Mouse (Mus musculus): Measurements from ENCODE around the gene Pdlim1.

Gene Pdlim1

DNA sequence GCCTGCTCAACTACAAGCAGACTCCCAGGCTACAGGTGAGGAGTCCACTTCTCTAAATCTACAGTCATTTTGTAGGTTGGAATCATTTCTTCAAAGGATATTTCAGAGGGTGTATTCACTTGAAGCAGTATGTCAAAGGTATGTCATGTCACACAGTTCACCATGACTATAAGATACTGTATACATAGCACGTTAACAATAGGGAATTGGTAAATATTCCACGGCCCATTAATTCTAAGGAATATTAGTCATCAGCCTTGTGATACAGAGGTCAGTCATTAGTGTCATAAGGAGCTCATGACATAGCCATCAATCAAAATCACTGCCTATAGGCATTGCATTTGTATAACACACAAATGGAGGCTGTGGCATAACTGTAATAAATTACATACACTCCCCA is 13.1 kb upstream of the Pdlim1 start:
- no peak for DNase-seq (ENCODE audit: low spot score)

DNA sequence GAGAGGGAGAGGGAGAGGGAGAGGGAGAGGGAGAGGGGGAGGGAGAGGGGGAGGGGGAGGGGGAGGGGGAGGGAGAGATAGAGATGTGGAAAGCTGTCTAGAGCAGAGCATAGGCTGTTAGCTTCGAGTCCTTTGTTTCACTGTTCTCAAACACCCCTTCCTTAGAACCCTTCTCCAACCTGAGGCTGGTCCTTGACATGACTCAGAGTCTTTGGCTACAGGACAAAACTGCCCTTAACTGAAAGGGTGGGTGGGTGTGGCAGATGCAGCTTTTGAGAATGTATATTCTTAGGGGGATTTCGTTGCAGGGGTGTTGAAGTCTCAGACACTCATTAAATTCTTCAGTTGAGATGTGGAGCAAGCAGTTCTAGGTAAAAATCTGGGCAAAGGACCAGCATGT is 11.8 kb upstream of the Pdlim1 start:
- no peak for DNase-seq (ENCODE audit: low spot score)

- no peak for DNase-seq (ENCODE audit: low spot score)
These were observed 6.9 kb upstream of the Pdlim1 start for GRCm38 (mm10) chr19:40278372-40279023.

GRCm38 (mm10) chr19:40277494-40277893 is 5.9 kb upstream of the Pdlim1 start:
- no peak for DNase-seq (ENCODE audit: low spot score)

- DNase-seq (ENCODE audit: low spot score) = no peak
These were observed 4.0 kb upstream of the Pdlim1 start for GRCm38 (mm10) chr19:40275401-40276188.

DNA sequence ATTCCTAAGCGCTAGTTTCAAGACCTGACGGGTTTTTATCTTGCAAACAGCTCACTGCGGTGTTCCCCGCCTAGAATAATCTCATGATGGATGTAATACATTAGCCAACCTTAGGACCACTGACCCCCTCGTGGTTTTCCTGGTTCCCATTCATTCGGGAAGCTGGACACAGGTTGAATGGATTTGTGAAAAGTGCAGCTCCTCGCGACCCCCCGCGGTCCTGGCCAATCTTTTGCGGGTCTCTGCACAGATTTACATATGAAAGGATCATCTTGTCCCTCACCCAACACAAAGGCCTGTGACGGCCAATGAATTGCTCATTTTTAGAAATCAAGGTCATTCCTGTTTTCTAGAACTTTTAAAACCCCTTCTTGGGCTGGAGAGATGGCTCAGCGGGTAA is 1.0 kb upstream of the Pdlim1 start:
- no peak for DNase-seq (ENCODE audit: low spot score)

GRCm38 (mm10) chr19:40270351-40271307 is 1.0 kb downstream of the Pdlim1 start:
- DNase-seq (ENCODE audit: low spot score) = peak; percentile 24

DNA sequence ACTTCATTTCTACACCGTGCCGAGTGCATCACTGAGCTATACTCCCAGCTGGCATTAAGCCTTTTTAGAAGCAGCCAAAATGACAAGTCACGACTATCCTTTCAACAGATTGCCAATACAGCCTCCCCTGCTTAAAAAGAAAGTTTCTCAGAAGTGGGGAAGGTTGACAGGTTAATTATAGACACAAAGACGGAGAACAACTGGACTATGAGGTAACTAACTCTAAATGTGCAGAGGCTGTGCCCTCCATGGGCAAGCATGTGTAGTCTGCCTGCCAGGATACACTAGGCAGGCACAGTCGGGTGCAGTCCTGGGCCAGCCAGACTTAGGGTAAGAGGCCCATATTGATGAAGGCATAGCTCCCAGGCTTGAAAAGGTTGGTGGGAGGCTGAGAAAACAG is 2.1 kb downstream of the Pdlim1 start:
- no peak for DNase-seq (ENCODE audit: low spot score)

DNA sequence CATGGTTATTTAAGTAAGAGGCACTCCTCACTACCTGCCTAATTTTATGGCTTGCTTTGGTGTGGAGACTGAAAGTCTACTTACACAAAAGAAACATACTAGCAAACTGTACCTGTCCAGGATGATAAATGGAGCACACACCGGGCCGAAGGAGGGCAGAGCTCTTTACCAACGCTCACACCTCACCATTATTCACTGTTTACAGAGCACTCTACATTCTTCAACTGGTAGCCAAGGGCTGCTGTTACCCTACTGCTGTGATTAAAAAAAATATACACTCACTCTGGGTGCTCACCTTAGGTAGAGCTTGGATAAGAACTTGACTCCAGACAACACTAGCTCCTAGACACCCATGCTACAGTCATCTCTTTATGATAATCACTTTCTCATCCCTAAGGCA is 3.1 kb downstream of the Pdlim1 start:
- DNase-seq (ENCODE audit: low spot score) = no peak

DNA sequence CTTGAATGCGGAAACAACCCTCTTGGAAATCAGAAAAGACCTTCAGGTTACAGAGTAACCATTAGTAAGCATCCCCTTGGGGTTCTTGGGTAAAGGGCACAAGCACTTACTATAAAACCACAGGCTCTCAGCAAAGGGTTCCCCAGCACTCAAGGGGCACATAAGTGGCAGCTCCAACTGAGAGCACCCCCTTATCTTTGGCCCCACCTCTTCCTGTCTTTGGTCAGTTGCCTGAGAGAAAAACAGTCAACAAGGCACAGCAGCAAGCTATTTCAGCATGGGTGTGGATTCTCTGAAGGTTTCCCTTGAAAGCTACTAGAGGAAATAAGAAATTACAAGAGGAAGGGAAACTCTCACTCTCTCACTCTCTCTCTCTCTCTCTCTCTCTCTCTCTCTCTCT is 4.3 kb downstream of the Pdlim1 start:
- DNase-seq (ENCODE audit: low spot score) = peak; percentile 4

DNA sequence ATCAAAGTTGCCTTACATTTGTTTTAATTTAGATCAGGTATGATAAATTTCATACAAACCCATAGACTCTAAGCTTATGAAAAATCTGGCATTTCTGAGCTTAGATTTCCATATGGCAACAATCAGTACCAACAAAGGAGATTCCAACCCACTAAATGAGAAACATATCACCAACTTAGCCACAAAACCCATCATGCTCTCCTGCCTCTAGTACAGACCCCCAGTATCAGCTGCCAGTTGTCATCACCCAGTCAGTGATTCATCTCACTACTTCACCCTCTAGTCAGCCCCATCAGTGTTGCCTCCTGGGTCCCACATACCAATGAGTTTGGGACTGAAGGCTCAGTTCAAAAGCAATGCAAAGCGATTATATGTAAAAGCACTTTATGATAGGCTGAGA is 12.2 kb downstream of the Pdlim1 start:
- no peak for DNase-seq (ENCODE audit: low spot score)

DNA sequence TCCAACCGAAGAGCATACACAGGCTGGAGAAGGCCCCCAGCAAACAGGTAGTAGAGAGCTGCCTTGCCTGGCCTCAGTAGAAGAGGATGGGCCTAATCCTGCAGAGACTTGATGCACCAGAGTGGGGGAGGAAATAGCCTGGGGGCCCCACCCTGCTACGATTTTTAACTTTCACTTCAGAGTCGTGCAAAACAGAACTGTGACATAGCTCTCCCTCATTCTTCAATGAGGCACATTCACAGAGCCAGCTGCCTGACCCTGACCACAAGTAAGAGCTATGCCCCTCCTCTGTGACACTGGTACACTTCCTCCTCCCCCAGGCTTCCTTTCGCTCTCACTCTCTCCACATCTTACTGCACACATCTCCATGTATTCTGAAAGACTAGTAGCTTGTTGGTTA is 14.2 kb downstream of the Pdlim1 start:
- DNase-seq (ENCODE audit: low spot score) = no peak

DNA sequence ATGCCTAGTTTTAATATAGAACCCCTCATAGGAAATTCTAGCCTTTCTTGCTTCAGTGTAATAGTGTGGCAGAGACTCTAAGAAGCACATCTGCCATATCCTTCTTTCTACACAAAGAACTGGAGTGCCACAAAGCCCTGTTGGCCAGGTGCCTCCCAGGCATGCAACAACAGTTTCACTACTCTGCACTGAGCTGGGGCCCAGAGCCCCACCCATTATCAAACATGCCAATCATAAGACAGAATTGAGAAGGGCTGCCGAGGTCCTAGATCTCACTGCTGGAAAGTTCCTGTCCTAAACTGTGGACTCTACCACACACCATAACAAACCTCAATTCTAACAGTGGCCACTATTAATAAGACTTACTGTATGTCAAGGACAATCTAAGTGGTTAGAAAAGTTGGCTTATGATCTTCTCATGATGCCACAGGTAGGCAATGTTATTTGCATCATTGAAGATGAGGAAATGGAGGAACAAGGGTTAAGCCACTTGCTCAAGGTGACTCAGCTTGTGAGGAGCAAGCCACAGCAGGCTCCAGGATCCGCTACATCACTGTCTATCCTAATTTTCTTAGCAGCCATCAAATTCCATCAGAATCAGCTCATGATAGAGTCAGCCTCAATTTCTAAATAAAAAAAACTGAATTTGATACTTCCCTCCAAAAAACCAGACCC is 15.1 kb downstream of the Pdlim1 start:
- no peak for DNase-seq (ENCODE audit: low spot score)

GRCm38 (mm10) chr19:40255561-40255960 is 16.1 kb downstream of the Pdlim1 start:
- no peak for DNase-seq (ENCODE audit: low spot score)

DNA sequence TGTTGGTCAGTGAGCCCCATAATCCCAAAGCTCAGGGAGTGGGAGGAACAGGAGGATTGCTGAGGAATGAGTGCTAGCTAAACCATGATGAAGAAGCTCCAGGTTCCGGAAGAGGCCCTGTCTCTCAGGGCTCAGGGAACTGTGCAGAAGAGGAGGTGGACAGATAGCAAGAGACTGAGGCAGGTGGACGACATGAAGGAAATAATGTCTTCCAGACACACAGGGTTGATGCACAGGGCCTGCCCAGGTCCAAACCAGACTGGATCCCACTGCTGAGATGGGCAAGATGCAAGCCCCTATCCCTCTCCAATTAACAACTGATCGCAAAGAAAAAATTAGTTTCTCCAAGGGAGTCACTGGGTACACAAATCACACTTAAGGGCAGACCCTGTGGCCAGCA is 16.9 kb downstream of the Pdlim1 start:
- DNase-seq (ENCODE audit: low spot score) = no peak

- no peak for DNase-seq (ENCODE audit: low spot score)
These were observed 17.9 kb downstream of the Pdlim1 start for GRCm38 (mm10) chr19:40253768-40254167.

DNA sequence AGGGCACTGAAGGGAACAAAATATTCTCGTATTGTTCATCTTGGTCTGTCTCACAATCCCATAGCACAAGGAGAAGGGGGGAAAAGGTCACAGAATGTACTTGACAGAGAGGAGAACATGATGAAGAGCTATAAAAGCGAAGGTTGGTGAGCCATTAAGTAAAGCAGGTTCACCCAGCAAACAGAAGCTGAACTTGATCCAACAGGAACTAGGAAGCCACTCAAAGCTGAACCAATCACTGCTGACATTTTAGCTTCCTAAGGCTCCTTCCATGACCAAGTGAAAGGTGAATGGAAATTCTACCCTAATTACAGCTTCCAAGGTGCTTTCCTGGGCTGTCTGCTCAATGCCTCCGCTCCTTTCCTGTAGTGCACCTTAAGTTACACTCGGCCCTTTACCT is 20.5 kb downstream of the Pdlim1 start:
- DNase-seq (ENCODE audit: low spot score) = no peak

DNA sequence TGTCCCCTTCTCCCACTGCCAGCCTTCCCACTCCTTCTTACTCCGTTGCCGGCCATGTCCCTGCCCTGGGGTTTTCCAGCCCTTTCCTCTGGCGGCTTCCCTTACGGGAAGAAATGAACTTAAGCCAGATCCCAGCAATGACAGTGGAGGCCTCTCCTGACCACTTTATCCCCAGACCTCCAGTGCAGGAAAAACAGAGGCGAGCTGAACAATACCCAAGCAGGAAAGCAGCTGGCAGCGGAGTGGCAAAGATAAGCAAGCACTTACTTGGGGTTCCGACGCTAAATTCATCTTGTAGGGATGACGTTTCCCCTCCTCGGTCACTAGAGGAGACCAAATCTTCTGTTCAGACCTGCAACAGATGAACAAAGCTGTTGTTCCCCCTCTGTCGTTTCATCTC is 22.3 kb downstream of the Pdlim1 start:
- DNase-seq (ENCODE audit: low spot score) = no peak

GRCm38 (mm10) chr19:40248476-40248875 is 23.2 kb downstream of the Pdlim1 start:
- DNase-seq (ENCODE audit: low spot score) = no peak

DNA sequence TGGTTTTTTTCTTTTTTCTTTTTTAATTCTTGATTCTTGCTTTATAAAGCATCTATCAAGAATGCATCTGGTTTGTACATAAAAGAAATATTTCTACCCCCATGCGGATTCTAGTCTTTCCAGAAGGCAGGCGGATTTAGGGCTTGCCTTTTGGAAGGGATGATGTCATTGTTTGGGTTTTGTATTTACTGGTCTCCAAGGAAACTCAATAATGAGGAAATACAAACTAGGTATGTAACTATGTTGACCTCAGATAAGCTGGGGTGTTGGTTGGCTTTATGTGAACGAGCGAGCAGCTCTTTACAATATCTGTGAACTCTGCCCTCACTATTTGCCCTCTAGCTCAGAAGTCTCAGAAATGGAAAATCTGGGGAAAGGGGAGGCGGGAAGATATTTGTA is 24.4 kb downstream of the Pdlim1 start:
- DNase-seq (ENCODE audit: low spot score) = no peak

DNA sequence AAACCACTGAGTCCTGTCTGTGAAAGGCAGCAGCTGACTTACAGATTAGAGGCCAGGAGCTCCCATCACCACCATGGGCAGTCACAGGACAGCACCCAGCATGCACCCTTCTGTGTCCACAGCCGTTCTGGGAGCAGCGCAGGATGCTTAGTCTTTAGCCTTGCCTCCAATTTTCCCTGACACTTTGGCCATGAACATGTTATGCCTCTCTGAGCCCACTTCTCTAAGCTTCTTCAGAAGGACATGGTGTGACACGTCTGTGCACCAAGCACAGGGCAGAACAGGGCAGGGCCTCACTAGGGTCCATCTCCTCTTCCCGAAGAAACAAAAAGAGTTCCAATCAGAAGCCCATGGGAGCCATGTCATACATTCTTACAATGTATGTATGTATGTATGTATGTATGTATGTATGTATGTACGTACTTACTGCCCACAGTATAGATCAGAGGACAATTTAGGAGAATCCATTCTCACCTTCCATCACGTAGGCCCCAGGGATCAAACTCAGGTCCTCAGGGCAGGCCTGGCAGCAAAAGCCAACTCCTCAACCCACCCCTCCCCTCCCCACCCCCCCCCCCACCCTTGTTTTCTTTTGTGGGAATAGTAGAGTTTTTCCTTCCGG is 24.9 kb downstream of the Pdlim1 start:
- DNase-seq (ENCODE audit: low spot score) = no peak

All from spleen, adult 12 weeks (tissue).